Mouse (Mus musculus) left cerebral cortex, postnatal 25 days (tissue): ENCODE data around the gene Lxn. TPM values are rescaled to one million over a fixed set of nuclear protein-coding genes. Genes with fewer than 3 reads are reported as not detected.
A peak's percentile ranks its signal among the peaks of the same experiment; 100 is the strongest.

Experiments
- DNase-seq, 2 experiments: peaks; one replicate each; pipeline ENCODE4 v3.0.0; 2022; ENCODE audit warnings: low spot score in 2 of 2, mixed read lengths in 1 of 2
- intact Hi-C: fragments of 180-260 bp; cut with DNase I; formaldehyde crosslinking; loops from one replicate; pipeline ENCODE4 v1.15.1; 2025
- total RNA-seq, 2 experiments: library from RNA; stranded (reverse); gene quantifications; 2 replicates each; pipeline ENCODE4 v1.2.3; 2021

Lxn gene
- total RNA-seq, 2 experiments from 2014 or later: 33.4 to 37.2 TPM

DNA sequence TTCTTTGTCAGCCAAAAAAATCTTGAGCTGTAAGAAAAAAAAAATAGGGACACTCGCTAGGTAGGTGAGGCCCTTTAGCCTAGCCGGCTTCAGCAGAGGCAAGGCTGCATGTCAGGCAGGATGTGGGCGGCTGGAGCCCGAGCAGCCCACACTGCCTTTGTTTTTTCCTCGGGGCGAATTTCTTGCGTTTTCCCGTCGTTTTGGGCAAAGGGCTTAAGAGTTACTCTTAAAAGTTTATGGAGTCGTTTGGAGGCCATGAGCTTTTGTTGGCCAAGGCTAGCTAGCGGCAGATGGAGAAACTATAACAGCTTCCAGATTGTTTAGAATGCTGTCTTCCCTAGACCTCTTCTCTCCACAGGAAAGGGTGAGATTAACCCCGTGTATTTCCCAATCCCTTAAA lies 725 bp downstream of the Lxn start:
- intact Hi-C loops: no loop called here
- DNase-seq: no peak

GRCm38 (mm10) chr3:67462578-67462977 lies 1.1 kb downstream of the Lxn start:
- DNase-seq: no peak
- intact Hi-C loops: no loop called here

- DNase-seq: no peak
- intact Hi-C loops: no loop called here
These were observed 1.7 kb downstream of the Lxn start for GRCm38 (mm10) chr3:67462015-67462414.

GRCm38 (mm10) chr3:67459881-67460280 lies 3.8 kb downstream of the Lxn start:
- DNase-seq: no peak
- intact Hi-C loops: no loop called here

- intact Hi-C loops: no loop called here
- no peak for DNase-seq
These were observed 13.0 kb downstream of the Lxn start for GRCm38 (mm10) chr3:67450601-67451210.

GRCm38 (mm10) chr3:67449660-67450059 lies 14.1 kb downstream of the Lxn start:
- DNase-seq: peak in 1 of 2 experiments; percentile 32
- intact Hi-C loops: no loop called here

GRCm38 (mm10) chr3:67447143-67447542 lies 16.6 kb downstream of the Lxn start:
- no peak for DNase-seq
- intact Hi-C loops: no loop called here

GRCm38 (mm10) chr3:67434011-67434410 lies 29.7 kb downstream of the Lxn start:
- intact Hi-C loops: loop anchor here (10.0 kb wide), 1 partner anchor 131 kb away; no protein-coding TSS in a partner anchor
- DNase-seq: no peak

- DNase-seq: peak; percentile 89 to 94
- intact Hi-C loops: loop anchor here (2.0 to 10.0 kb wide), 2 partner anchors 77 to 135 kb away; no protein-coding TSS in a partner anchor
These were observed 33.7 kb downstream of the Lxn start, which contains the start of gene Gfm1 for GRCm38 (mm10) chr3:67429999-67430380. Gene Gfm1, plus strand, starts transcription at chr3:67430096.

DNA sequence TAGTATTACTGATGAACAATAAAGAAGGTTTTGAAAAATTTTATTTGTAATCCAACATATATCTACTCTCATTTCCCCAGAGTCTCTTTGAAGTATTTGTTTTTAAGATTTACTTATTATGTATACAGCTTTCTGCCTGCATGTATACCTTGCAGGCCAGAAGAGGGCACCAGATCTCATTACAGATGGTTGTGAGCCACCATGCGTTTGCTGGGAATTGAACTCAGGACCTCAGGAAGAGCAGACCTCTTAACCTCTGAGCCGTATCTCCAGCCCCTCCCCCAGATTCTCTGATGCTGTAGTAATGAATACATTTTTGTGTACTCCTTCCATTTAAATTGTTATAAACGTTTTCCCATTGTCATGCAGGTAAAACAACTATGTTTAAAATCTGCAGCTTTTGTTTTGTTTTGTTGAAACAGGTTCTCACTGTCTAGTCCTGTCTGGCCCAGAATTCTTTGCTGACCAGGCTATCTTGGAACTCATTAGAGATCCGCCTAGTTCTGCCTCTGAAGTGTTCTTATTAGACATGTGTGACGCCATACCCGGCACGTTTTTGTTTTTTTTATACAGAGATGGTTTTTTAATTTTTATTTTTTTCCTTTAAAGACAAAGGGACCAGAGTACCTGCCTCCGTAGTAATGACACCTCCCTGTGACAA lies 34.3 kb downstream of the Lxn start:
- intact Hi-C loops: loop anchor here (2.0 kb wide), 1 partner anchor 77 kb away; no protein-coding TSS in a partner anchor
- no peak for DNase-seq

Other genes with a start within 250 kb of the Lxn start
- gene Mlf1, start 89.8 kb downstream of the Lxn start, total RNA-seq: 1 to 10 TPM; 1.2 to 1.9 TPM
- gene Gm17402, start 88.8 kb downstream of the Lxn start, total RNA-seq: not detected
- gene Gfm1, start 33.8 kb downstream of the Lxn start, total RNA-seq: 10 to 100 TPM; 50.8 to 51.2 TPM
- 1 to 10 TPM; 1.3 to 1.8 TPM for gene Rarres1, start 51.6 kb upstream of the Lxn start, total RNA-seq
- 10 to 100 TPM; 34.0 to 35.9 TPM for gene Mfsd1, start 118.8 kb upstream of the Lxn start, total RNA-seq